Mouse (Mus musculus): Measurements from ENCODE around the gene Mast2. TPM values are rescaled to one million over a fixed set of nuclear protein-coding genes. Genes with fewer than 3 reads are reported as not detected.

The Mast2 gene
- polyA plus RNA-seq, 1 experiment from 2014 or later: 3.8 TPM

- 89% methylated on average over 4 of the region's 4 CpGs for WGBS (ENCODE audit: insufficient replicate concordance)
- Histone ChIP-seq H3K4me1 (ENCODE audit: control insufficient read depth, low read depth, low read length) (no peaks in the 10 kb centered on the region), H3K9ac (ENCODE audit: low read depth, low read length) (no peak overlapping the region), H3K36me3 (ENCODE audit: control insufficient read depth, insufficient read depth) (no peaks in the 10 kb centered on the region), H3K4me2 (ENCODE audit: low read depth, low read length) (no peak overlapping the region), H3K27me3 (ENCODE audit: control insufficient read depth, insufficient read depth, low read depth, low read length) (no peaks in the 10 kb centered on the region), H3K4me3 (ENCODE audit: low read depth, low read length) (no peak overlapping the region), H3K27ac (ENCODE audit: low read length) (no peak overlapping the region), H3K9me3 (replicated peaks; ENCODE audit: control insufficient read depth, low read length) (no peaks in the 10 kb centered on the region)
- no peak for ATAC-seq (ENCODE audit: low read depth)
Measured at GRCm38 (mm10) chr4:116435626-116436025, 28.4 kb downstream of the Mast2 start.

GRCm38 (mm10) chr4:116422186-116422585 lies 41.8 kb downstream of the Mast2 start:
- Histone ChIP-seq H3K4me3 (ENCODE audit: low read depth, low read length) (no peak overlapping the region), H3K27me3 (ENCODE audit: control insufficient read depth, insufficient read depth, low read depth, low read length) (no peaks in the 10 kb centered on the region), H3K9ac (ENCODE audit: low read depth, low read length) (no peak overlapping the region), H3K9me3 (replicated peaks; ENCODE audit: control insufficient read depth, low read length) (no peaks in the 10 kb centered on the region), H3K4me2 (ENCODE audit: low read depth, low read length) (no peak overlapping the region), H3K36me3 (ENCODE audit: control insufficient read depth, insufficient read depth) (no peaks in the 10 kb centered on the region), H3K4me1 (ENCODE audit: control insufficient read depth, low read depth, low read length) (no peaks in the 10 kb centered on the region), H3K27ac (ENCODE audit: low read length) (no peak overlapping the region)
- ATAC-seq (ENCODE audit: low read depth): no peak
- 62% methylated on average over 1 of the region's 1 CpGs for WGBS (ENCODE audit: insufficient replicate concordance)

GRCm38 (mm10) chr4:116421170-116421569 lies 42.8 kb downstream of the Mast2 start:
- Histone ChIP-seq H3K9ac (ENCODE audit: low read depth, low read length) (no peak overlapping the region), H3K27ac (ENCODE audit: low read length) (no peak overlapping the region), H3K4me3 (ENCODE audit: low read depth, low read length) (no peak overlapping the region), H3K4me2 (ENCODE audit: low read depth, low read length) (no peak overlapping the region), H3K4me1 (ENCODE audit: control insufficient read depth, low read depth, low read length) (no peaks in the 10 kb centered on the region), H3K36me3 (ENCODE audit: control insufficient read depth, insufficient read depth) (no peaks in the 10 kb centered on the region), H3K9me3 (replicated peaks; ENCODE audit: control insufficient read depth, low read length) (no peaks in the 10 kb centered on the region), H3K27me3 (ENCODE audit: control insufficient read depth, insufficient read depth, low read depth, low read length) (no peaks in the 10 kb centered on the region)
- no peak for ATAC-seq (ENCODE audit: low read depth)
- WGBS (ENCODE audit: insufficient replicate concordance): 82% methylated on average over 3 of the region's 3 CpGs

GRCm38 (mm10) chr4:116412993-116413392 lies 51.0 kb downstream of the Mast2 start:
- Histone ChIP-seq H3K4me3 (ENCODE audit: low read depth, low read length) (no peak overlapping the region), H3K27me3 (ENCODE audit: control insufficient read depth, insufficient read depth, low read depth, low read length) (no peaks in the 10 kb centered on the region), H3K9ac (ENCODE audit: low read depth, low read length) (no peak overlapping the region), H3K4me1 (ENCODE audit: control insufficient read depth, low read depth, low read length) (no peaks in the 10 kb centered on the region), H3K36me3 (ENCODE audit: control insufficient read depth, insufficient read depth) (no peaks in the 10 kb centered on the region), H3K27ac (ENCODE audit: low read length) (no peak overlapping the region), H3K9me3 (replicated peaks; ENCODE audit: control insufficient read depth, low read length) (no peaks in the 10 kb centered on the region), H3K4me2 (ENCODE audit: low read depth, low read length) (no peak overlapping the region)
- no peak for ATAC-seq (ENCODE audit: low read depth)
- 34% methylated on average over 1 of the region's 1 CpGs for WGBS (ENCODE audit: insufficient replicate concordance)

- H3K36me3 ChIP-seq (ENCODE audit: control insufficient read depth, insufficient read depth): no peaks in the 10 kb centered on the region
- no peak overlapping the region for H3K9ac ChIP-seq (ENCODE audit: low read depth, low read length)
- no peak overlapping the region for H3K27ac ChIP-seq (ENCODE audit: low read length)
- H3K4me1 ChIP-seq (ENCODE audit: control insufficient read depth, low read depth, low read length): no peaks in the 10 kb centered on the region
- H3K4me3 ChIP-seq (ENCODE audit: low read depth, low read length): no peak overlapping the region
- H3K4me2 ChIP-seq (ENCODE audit: low read depth, low read length): no peak overlapping the region
- no peaks in the 10 kb centered on the region for H3K27me3 ChIP-seq (ENCODE audit: control insufficient read depth, insufficient read depth, low read depth, low read length)
- H3K9me3 ChIP-seq (replicated peaks; ENCODE audit: control insufficient read depth, low read length): no peaks in the 10 kb centered on the region
- ATAC-seq (ENCODE audit: low read depth): no peak
Measured at GRCm38 (mm10) chr4:116411401-116411800, 52.6 kb downstream of the Mast2 start.

GRCm38 (mm10) chr4:116406668-116407067 lies 57.3 kb downstream of the Mast2 start:
- Histone ChIP-seq H3K4me3 (ENCODE audit: low read depth, low read length) (no peak overlapping the region), H3K9ac (ENCODE audit: low read depth, low read length) (no peak overlapping the region), H3K9me3 (replicated peaks; ENCODE audit: control insufficient read depth, low read length) (no peaks in the 10 kb centered on the region), H3K27me3 (ENCODE audit: control insufficient read depth, insufficient read depth, low read depth, low read length) (no peaks in the 10 kb centered on the region), H3K36me3 (ENCODE audit: control insufficient read depth, insufficient read depth) (no peaks in the 10 kb centered on the region), H3K4me1 (ENCODE audit: control insufficient read depth, low read depth, low read length) (peaks cover 4% of the 10 kb centered on the region; the same call in 1 of the 2 replicates), H3K4me2 (ENCODE audit: low read depth, low read length) (no peak overlapping the region), H3K27ac (ENCODE audit: low read length) (no peak overlapping the region)
- WGBS (ENCODE audit: insufficient replicate concordance): 78% methylated on average over 2 of the region's 2 CpGs
- ATAC-seq (ENCODE audit: low read depth): no peak

- H3K4me2 ChIP-seq (ENCODE audit: low read depth, low read length): no peak overlapping the region
- H3K9me3 ChIP-seq (replicated peaks; ENCODE audit: control insufficient read depth, low read length): no peaks in the 10 kb centered on the region
- no peak for ATAC-seq (ENCODE audit: low read depth)
- WGBS (ENCODE audit: insufficient replicate concordance): 74% methylated on average over 8 of the region's 8 CpGs
- no peak overlapping the region for H3K27ac ChIP-seq (ENCODE audit: low read length)
- peaks cover 4% of the 10 kb centered on the region; the same call in 1 of the 2 replicates for H3K4me1 ChIP-seq (ENCODE audit: control insufficient read depth, low read depth, low read length)
- H3K36me3 ChIP-seq (ENCODE audit: control insufficient read depth, insufficient read depth): no peaks in the 10 kb centered on the region
- H3K4me3 ChIP-seq (ENCODE audit: low read depth, low read length): no peak overlapping the region
- no peaks in the 10 kb centered on the region for H3K27me3 ChIP-seq (ENCODE audit: control insufficient read depth, insufficient read depth, low read depth, low read length)
- H3K9ac ChIP-seq (ENCODE audit: low read depth, low read length): no peak overlapping the region
Measured at GRCm38 (mm10) chr4:116405955-116406351, 58.0 kb downstream of the Mast2 start.

- Histone ChIP-seq H3K4me2 (ENCODE audit: low read depth, low read length) (no peak overlapping the region), H3K9me3 (replicated peaks; ENCODE audit: control insufficient read depth, low read length) (no peaks in the 10 kb centered on the region), H3K27ac (ENCODE audit: low read length) (no peak overlapping the region), H3K36me3 (ENCODE audit: control insufficient read depth, insufficient read depth) (no peaks in the 10 kb centered on the region), H3K4me3 (ENCODE audit: low read depth, low read length) (no peak overlapping the region), H3K9ac (ENCODE audit: low read depth, low read length) (no peak overlapping the region), H3K4me1 (ENCODE audit: control insufficient read depth, low read depth, low read length) (peaks cover 4% of the 10 kb centered on the region; the same call in 1 of the 2 replicates), H3K27me3 (ENCODE audit: control insufficient read depth, insufficient read depth, low read depth, low read length) (no peaks in the 10 kb centered on the region)
- no peak for ATAC-seq (ENCODE audit: low read depth)
- WGBS (ENCODE audit: insufficient replicate concordance): 57% methylated on average over 7 of the region's 7 CpGs
Measured at GRCm38 (mm10) chr4:116405276-116405954, 58.6 kb downstream of the Mast2 start.

- Histone ChIP-seq H3K27me3 (ENCODE audit: control insufficient read depth, insufficient read depth, low read depth, low read length) (no peaks in the 10 kb centered on the region), H3K4me2 (ENCODE audit: low read depth, low read length) (no peak overlapping the region), H3K4me3 (ENCODE audit: low read depth, low read length) (no peak overlapping the region), H3K9me3 (replicated peaks; ENCODE audit: control insufficient read depth, low read length) (no peaks in the 10 kb centered on the region), H3K9ac (ENCODE audit: low read depth, low read length) (no peak overlapping the region), H3K36me3 (ENCODE audit: control insufficient read depth, insufficient read depth) (no peaks in the 10 kb centered on the region), H3K4me1 (ENCODE audit: control insufficient read depth, low read depth, low read length) (peaks cover 4% of the 10 kb centered on the region; the same call in 1 of the 2 replicates), H3K27ac (ENCODE audit: low read length) (no peak overlapping the region)
- 73% methylated on average over 2 of the region's 2 CpGs for WGBS (ENCODE audit: insufficient replicate concordance)
- ATAC-seq (ENCODE audit: low read depth): no peak
Measured at GRCm38 (mm10) chr4:116403884-116404283, 60.1 kb downstream of the Mast2 start.

All from liver, embryonic 16.5 days (tissue).